Comparison of ENCODE assay signal across 32 mouse cellular contexts in the genomic region with DNA sequence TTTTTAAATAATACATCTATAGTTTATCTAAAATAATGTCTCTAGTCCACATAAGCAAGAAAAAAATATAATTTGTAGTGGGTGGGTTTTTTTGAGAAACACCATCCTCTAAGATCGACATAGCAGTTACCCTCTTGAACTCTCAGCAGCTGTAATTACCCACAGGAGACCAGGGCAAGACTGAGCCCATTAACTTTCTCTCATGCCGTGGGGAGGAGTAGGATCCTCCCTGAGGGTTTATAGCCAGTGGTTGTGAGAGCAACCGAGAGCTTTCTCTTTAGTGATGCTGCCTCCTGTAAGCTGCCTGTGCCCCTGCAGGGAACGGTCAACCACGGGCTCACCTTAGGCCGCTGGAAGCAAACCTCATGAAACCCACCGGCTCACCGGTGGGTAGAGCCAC.
"Had no signal": no experiment of that assay in that cellular context is flagged by ENCODE, and none has a peak within 500 bp of the region (broad histone marks: within the 10 kb centered on the region; RNA-seq: fewer than 3 reads in every experiment).

No protein-coding gene starts in this region.

- H3K27ac ChIP-seq: heart, embryonic 10.5 days; heart, embryonic 13.5 days; heart, embryonic 15.5 days; hindbrain, embryonic 10.5 days; hindbrain, embryonic 12.5 days; hindbrain, embryonic 13.5 days; hindbrain, embryonic 14.5 days; hindbrain, embryonic 15.5 days; hindbrain, postnatal 0 days; intestine, embryonic 15.5 days; layer of hippocampus, adult 2 months; left cerebral cortex, adult 2 months had no signal

- H3K36me3 ChIP-seq: heart, embryonic 10.5 days; heart, embryonic 12.5 days; heart, embryonic 13.5 days; heart, embryonic 15.5 days; hindbrain, embryonic 10.5 days; hindbrain, embryonic 12.5 days; hindbrain, embryonic 13.5 days; hindbrain, embryonic 15.5 days; intestine, embryonic 15.5 days had no signal

- H3K4me3 ChIP-seq: heart, embryonic 10.5 days; heart, embryonic 12.5 days; heart, embryonic 13.5 days; heart, embryonic 15.5 days; hindbrain, embryonic 10.5 days; hindbrain, embryonic 12.5 days; hindbrain, embryonic 13.5 days; hindbrain, embryonic 15.5 days; intestine, embryonic 15.5 days; layer of hippocampus, adult 2 months; left cerebral cortex, adult 2 months had no signal

- DNase-seq: heart, postnatal 10 days; heart, postnatal 14 days; heart, postnatal 36 days; heart, postnatal 4 days; kidney, adult 11 months; kidney, adult 18-20 months; kidney, adult 2 months; kidney, adult 8-10 months; kidney, adult 9 months; kidney, postnatal 10 days; kidney, postnatal 25 days; kidney, postnatal 36 days; layer of hippocampus, adult 9-11 months; layer of hippocampus, postnatal 36 days had no signal

- H3K4me2 ChIP-seq: heart, embryonic 11.5 days; heart, embryonic 12.5 days; heart, embryonic 13.5 days; heart, embryonic 15.5 days; hindbrain, embryonic 12.5 days; hindbrain, embryonic 13.5 days; hindbrain, embryonic 14.5 days; hindbrain, embryonic 15.5 days; intestine, embryonic 15.5 days had no signal

- H3K27me3 ChIP-seq: heart, embryonic 12.5 days; heart, embryonic 13.5 days; heart, embryonic 15.5 days; hindbrain, embryonic 12.5 days; hindbrain, embryonic 13.5 days; hindbrain, embryonic 15.5 days; intestine, embryonic 15.5 days had no signal

- ATAC-seq: hindbrain, embryonic 16.5 days; hindbrain, postnatal 0 days; inflammation-experienced regulatory T-cells, adult 6 months; intestine, embryonic 15.5 days; intestine, embryonic 16.5 days; intestine, postnatal 0 days had no signal

- H3K9me3 ChIP-seq: heart, embryonic 10.5 days; heart, embryonic 12.5 days; heart, embryonic 13.5 days; heart, embryonic 15.5 days; hindbrain, embryonic 10.5 days; hindbrain, embryonic 12.5 days; hindbrain, embryonic 13.5 days; hindbrain, embryonic 15.5 days; intestine, embryonic 15.5 days had no signal

- H3K9ac ChIP-seq: heart, embryonic 12.5 days; heart, embryonic 13.5 days; heart, embryonic 15.5 days; hindbrain, embryonic 12.5 days; hindbrain, embryonic 13.5 days; hindbrain, embryonic 14.5 days; hindbrain, embryonic 15.5 days; intestine, embryonic 15.5 days had no signal
